Mouse (Mus musculus) thymus, postnatal 10 days (tissue): ENCODE results near the gene Magea3.
"Not testable (repeated sequence)": the region's sequence is repeated elsewhere in the genome, so short reads cannot be mapped to it uniquely, and the experiment has no call there.

ENCODE experiments used
- DNase-seq, 2 experiments: peaks; one replicate each; pipeline ENCODE4 v3.0.0; 2021; ENCODE audit warnings: low spot score in 2 of 2

Gene Magea3

DNA sequence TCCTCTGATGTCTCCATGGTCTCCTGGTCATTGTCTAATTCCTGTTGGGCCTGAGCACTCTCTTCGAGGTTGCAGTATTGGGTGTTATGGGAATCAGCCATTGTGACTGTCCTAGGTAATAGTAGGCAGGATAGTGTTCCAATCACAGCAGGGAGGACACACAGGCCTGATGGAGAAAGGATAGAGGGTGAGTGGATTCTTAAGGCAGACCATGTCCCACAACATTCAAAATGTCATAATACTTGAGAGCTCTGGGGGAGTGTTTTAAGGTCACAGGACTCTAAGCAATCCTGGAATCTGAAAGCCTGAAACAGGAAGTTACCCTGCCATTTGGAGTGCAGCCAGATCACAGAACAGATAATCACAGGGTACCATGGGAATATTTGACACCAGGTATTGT, at the start of gene Magea3:
Gene Magea3, minus strand, starts transcription at position 101 of the 400 bp plus-strand sequence.
- DNase-seq, result not testable (repeated sequence)

DNA sequence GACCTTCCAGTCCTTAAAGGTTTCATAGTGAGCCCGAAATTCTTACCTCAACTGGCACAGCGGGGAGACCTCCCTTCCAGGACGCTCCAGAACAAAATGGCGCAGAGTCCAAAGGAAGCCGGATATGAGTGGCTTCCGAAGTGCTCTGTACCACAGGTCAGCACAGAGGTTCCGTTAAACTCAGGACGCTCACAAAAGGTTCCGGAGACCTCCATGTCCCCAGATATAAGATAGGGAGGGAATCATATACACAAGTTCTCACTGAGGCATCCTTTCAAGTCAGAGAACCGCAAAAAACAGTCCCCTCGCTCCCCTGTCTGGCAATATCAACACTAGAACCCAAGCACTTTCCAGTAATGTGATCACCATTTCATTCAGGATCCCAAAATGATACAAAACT, 46.4 kb upstream of the Magea3 start, which contains the start of gene Magea8:
Gene Magea8, minus strand, starts transcription at position 101 of the 400 bp plus-strand sequence.
- DNase-seq, result not testable (repeated sequence)

DNA sequence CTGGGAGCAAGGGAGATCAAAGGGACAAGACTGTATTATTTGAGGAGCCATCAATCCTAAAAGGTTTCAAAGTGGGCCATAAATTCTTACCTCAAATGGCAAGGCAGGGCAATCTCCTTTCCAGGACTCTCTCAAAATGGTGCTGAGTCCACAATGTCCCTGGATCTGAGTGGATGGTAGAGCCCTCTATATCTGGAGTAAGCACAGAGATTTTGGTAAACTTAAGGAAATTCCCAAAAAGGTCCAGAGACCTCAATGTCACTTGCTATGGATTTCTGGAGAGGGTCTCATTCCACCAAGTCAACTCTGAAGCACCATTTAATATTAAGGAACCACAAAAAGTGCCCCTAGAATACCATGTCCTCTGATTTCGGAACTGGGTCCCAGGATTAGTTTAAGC, 13.4 kb downstream of the Magea3 start, which contains the start of gene Magea6:
Gene Magea6, minus strand, starts transcription at position 101 of the 400 bp plus-strand sequence.
- DNase-seq, result not testable (repeated sequence)
